In genomic region chr19:57513123-57513522, GRCm38 (mm10) we compare ENCODE assay signal across 28 mouse cellular contexts.
DNase-seq lines count a peak whose midpoint lies in the region; ATAC-seq and TF ChIP-seq lines count a peak whose summit lies in the region.
"Had no signal": no experiment of that assay in that cellular context is flagged by ENCODE, and none has a peak within 500 bp of the region (broad histone marks: within the 10 kb centered on the region; RNA-seq: fewer than 3 reads in every experiment).

No protein-coding gene starts in this region.

- no peak for TF ChIP-seq EP300 in heart, adult 2 months (IDR thresholded peaks at IDR 0.05; ENCODE audit: insufficient read depth, low read depth, low read length)

- peaks cover 6% of the 10 kb centered on the region for H3K4me1 ChIP-seq in hindbrain, embryonic 10.5 days (replicated peaks)
- H3K4me1 ChIP-seq in hindbrain, embryonic 14.5 days (replicated peaks; ENCODE audit: control insufficient read depth, insufficient read depth, low read length): no peaks in the 10 kb centered on the region
- peaks cover 3% of the 10 kb centered on the region; the same call in 1 of the 2 replicates for H3K4me1 ChIP-seq in heart, adult 2 months (ENCODE audit: control insufficient read depth, insufficient read depth, low read length)
- H3K4me1 ChIP-seq: forebrain, embryonic 12.5 days; forebrain, embryonic 15.5 days had no signal

- no peak for TF ChIP-seq POLR2A in heart, adult 2 months (IDR thresholded peaks at IDR 0.05; ENCODE audit: insufficient read depth, low read depth, low read length)

- no peak overlapping the region for H3K4me2 ChIP-seq in hindbrain, embryonic 14.5 days (replicated peaks)
- H3K4me2 ChIP-seq: embryonic facial prominence, embryonic 13.5 days; forebrain, embryonic 12.5 days; forebrain, embryonic 15.5 days; heart, embryonic 13.5 days; hindbrain, embryonic 12.5 days; intestine, embryonic 15.5 days had no signal

- intact Hi-C loops in heart, adult 2 months (cut with DNase I): no loop called here

- H3K79me2 ChIP-seq in heart, adult 2 months (replicated peaks; ENCODE audit: control insufficient read depth, insufficient read depth, low read length): no peaks in the 10 kb centered on the region

- H3K27ac ChIP-seq in hindbrain, embryonic 10.5 days: 0 out of 2 replicates have a peak overlapping the region, but pooled peaks have one; percentile 12
- no peak overlapping the region for H3K27ac ChIP-seq in hindbrain, embryonic 14.5 days
- no peak overlapping the region for H3K27ac ChIP-seq in heart, adult 2 months
- H3K27ac ChIP-seq: embryonic facial prominence, embryonic 10.5 days; embryonic facial prominence, embryonic 13.5 days; forebrain, embryonic 12.5 days; forebrain, embryonic 15.5 days; heart, embryonic 13.5 days; hindbrain, embryonic 12.5 days; intestine, embryonic 15.5 days had no signal

- DNase-seq in hindbrain, embryonic 10.5 days (ENCODE audit: low spot score): no peak
- no peak for DNase-seq in hindbrain, embryonic 14.5 days (ENCODE audit: low spot score)
- peak; percentile 40 for DNase-seq in ovary, adult 18-20 months (ENCODE audit: low spot score)
- no peak for DNase-seq in ovary, postnatal 14 days (ENCODE audit: low spot score)
- peak; percentile 61 for DNase-seq in brain, adult 2 months (ENCODE audit: low read depth, low spot score)
- DNase-seq in testis, postnatal 10 days (ENCODE audit: low spot score): peak; percentile 49
- no peak for DNase-seq in heart, adult 2 months
- DNase-seq: adrenal gland, adult 2 months; adrenal gland, postnatal 14 days; cerebellum, adult 11-12 months; cerebellum, adult 8-10 months; cerebellum, postnatal 10 days; cerebellum, postnatal 36 days; embryo, embryonic 11 days; gastrocnemius, postnatal 10 days; gastrocnemius, postnatal 36 days; heart, postnatal 14 days; heart, postnatal 4 days had no signal

- ATAC-seq in hindbrain, embryonic 14.5 days (ENCODE audit: low FRiP score): no peak
- ATAC-seq: CD4-positive, CD25-positive, alpha-beta regulatory T cell, adult 4 months; forebrain, embryonic 15.5 days; hindbrain, embryonic 16.5 days; intestine, embryonic 15.5 days had no signal

- H3K9me3 ChIP-seq in hindbrain, embryonic 10.5 days: no peaks in the 10 kb centered on the region
- no peaks in the 10 kb centered on the region for H3K9me3 ChIP-seq in hindbrain, embryonic 14.5 days (ENCODE audit: control insufficient read depth, low read length)
- H3K9me3 ChIP-seq: embryonic facial prominence, embryonic 10.5 days; embryonic facial prominence, embryonic 13.5 days; forebrain, embryonic 12.5 days; forebrain, embryonic 15.5 days; heart, embryonic 13.5 days; hindbrain, embryonic 12.5 days; intestine, embryonic 15.5 days had no signal

- H3K4me3 ChIP-seq in hindbrain, embryonic 10.5 days: no peak overlapping the region
- no peak overlapping the region for H3K4me3 ChIP-seq in hindbrain, embryonic 14.5 days (replicated peaks; ENCODE audit: low read length)
- H3K4me3 ChIP-seq in heart, adult 2 months: no peak overlapping the region
- H3K4me3 ChIP-seq: embryonic facial prominence, embryonic 10.5 days; embryonic facial prominence, embryonic 13.5 days; erythroblast, embryonic 14.5 days; forebrain, embryonic 12.5 days; forebrain, embryonic 15.5 days; heart, embryonic 13.5 days; hindbrain, embryonic 12.5 days; intestine, embryonic 15.5 days had no signal

- no peak for TF ChIP-seq CTCF in heart, adult 2 months (IDR thresholded peaks at IDR 0.05)

- WGBS in hindbrain, embryonic 10.5 days: 87% methylated on average over 9 of the region's 9 CpGs
- 90% methylated on average over 9 of the region's 9 CpGs for WGBS in hindbrain, embryonic 14.5 days
- WGBS in heart, adult 2 months: 90% methylated on average over 9 of the region's 9 CpGs

- no peaks in the 10 kb centered on the region for H3K36me3 ChIP-seq in hindbrain, embryonic 10.5 days
- H3K36me3 ChIP-seq in hindbrain, embryonic 14.5 days (replicated peaks; ENCODE audit: control insufficient read depth, insufficient read depth): no peaks in the 10 kb centered on the region
- no peaks in the 10 kb centered on the region for H3K36me3 ChIP-seq in heart, adult 2 months (ENCODE audit: control insufficient read depth, insufficient read depth, low read length)
- H3K36me3 ChIP-seq: embryonic facial prominence, embryonic 10.5 days; embryonic facial prominence, embryonic 13.5 days; forebrain, embryonic 12.5 days; forebrain, embryonic 15.5 days; heart, embryonic 13.5 days; hindbrain, embryonic 12.5 days; intestine, embryonic 15.5 days had no signal

- H3K27me3 ChIP-seq in hindbrain, embryonic 10.5 days (ENCODE audit: insufficient read depth, poor library complexity, severe bottlenecking): no peaks in the 10 kb centered on the region
- no peaks in the 10 kb centered on the region for H3K27me3 ChIP-seq in hindbrain, embryonic 14.5 days (ENCODE audit: control insufficient read depth, insufficient read depth, low read length)
- no peaks in the 10 kb centered on the region for H3K27me3 ChIP-seq in heart, adult 2 months (ENCODE audit: control insufficient read depth, insufficient read depth, low read length)
- H3K27me3 ChIP-seq: forebrain, embryonic 12.5 days; forebrain, embryonic 15.5 days; hindbrain, embryonic 12.5 days; intestine, embryonic 15.5 days had no signal

- H3K9ac ChIP-seq in hindbrain, embryonic 14.5 days: no peak overlapping the region
- no peak overlapping the region for H3K9ac ChIP-seq in heart, adult 2 months (ENCODE audit: low read depth, low read length)
- H3K9ac ChIP-seq: embryonic facial prominence, embryonic 13.5 days; forebrain, embryonic 12.5 days; forebrain, embryonic 15.5 days; heart, embryonic 13.5 days; hindbrain, embryonic 12.5 days; intestine, embryonic 15.5 days had no signal

Comparison
In these comparisons a context has a peak if more than half of its experiments do, and no peak if none do; other contexts are left out.
1. DNase-seq: peak in ovary, adult 18-20 months (single experiment), brain, adult 2 months (single experiment) and testis, postnatal 10 days (single experiment); none in hindbrain, embryonic 10.5 days (single experiment), hindbrain, embryonic 14.5 days (single experiment), ovary, postnatal 14 days (single experiment) and heart, adult 2 months (0 of 2).